Mouse (Mus musculus): ENCODE data around the gene Mdm2.
"Not testable (repeated sequence)": the region's sequence is repeated elsewhere in the genome, so short reads cannot be mapped to it uniquely, and the experiment has no call there.

The Mdm2 gene

DNA sequence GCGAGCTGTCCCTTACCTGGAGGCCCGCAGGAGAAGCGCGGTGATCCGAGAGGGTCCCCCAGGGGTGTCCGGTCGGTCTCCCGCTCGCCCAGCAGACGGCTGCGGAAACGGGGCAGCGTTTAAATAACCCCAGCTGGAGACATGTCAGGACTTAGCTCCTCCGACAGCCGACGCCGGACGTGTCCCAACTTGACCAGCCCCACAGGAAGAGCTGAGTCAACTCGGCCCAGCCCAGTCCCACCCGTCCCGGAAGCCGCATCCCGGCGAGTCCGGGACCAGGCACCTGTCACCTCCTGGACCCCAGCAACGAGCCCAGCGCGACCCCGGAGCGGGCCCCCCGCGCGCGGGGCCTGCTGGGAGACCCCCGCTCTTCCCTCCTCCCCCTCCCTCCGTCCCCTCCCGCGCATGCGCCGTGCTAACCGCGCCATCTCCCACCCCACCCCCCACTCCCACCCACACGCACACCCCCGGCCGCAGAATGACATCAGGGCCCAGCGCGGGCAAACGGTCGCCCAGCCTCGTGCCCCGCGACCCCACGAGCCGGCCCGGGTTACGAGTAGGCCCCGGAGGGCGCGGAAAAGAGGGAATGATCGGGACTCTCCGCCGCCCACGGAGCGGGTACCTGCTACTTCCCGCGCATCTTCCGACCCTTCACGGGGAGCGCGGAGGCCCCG, 491 bp downstream of the Mdm2 start:
- DNase-seq = peak; percentile 79

GRCm38 (mm10) chr10:117709326-117709830, 1.2 kb downstream of the Mdm2 start:
- no peak for DNase-seq

GRCm38 (mm10) chr10:117708856-117709255, 1.7 kb downstream of the Mdm2 start:
- no peak for DNase-seq

GRCm38 (mm10) chr10:117708376-117708775, 2.2 kb downstream of the Mdm2 start:
- no peak for DNase-seq

DNA sequence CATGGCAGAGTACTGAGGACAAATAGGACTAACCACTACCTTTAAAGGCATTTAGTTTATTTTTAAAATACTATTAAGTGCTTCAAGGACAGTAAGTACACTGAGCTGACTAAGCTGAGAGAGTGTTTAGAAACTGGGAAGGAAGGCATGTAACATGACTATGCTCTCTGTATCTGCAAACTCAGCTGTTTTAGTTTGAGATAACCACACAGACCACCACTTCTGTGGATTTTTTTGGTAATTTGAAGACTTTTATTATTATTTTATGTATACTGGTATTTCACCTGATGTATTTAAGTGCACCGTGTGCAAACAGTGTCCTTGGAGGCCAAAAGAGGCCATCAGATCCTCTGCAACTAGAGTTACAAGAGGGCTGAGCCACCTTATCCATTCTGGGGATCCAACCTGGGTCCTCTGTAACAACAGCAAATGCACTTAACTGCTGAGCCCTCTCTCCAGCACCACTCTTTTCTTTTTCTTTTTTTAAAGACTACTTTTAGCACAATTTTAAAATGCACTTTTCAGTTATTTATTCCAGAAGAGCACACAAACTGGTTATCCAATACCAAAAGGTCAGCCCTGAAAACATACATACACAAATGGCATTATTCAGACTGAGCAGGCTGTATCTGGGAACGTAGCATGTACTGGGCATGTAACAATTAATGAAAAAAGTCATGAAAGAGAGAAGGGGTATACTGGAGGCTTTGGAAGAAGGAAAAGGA, 3.3 kb downstream of the Mdm2 start:
- no peak for DNase-seq

GRCm38 (mm10) chr10:117706440-117706839, 4.1 kb downstream of the Mdm2 start:
- DNase-seq = no peak

DNA sequence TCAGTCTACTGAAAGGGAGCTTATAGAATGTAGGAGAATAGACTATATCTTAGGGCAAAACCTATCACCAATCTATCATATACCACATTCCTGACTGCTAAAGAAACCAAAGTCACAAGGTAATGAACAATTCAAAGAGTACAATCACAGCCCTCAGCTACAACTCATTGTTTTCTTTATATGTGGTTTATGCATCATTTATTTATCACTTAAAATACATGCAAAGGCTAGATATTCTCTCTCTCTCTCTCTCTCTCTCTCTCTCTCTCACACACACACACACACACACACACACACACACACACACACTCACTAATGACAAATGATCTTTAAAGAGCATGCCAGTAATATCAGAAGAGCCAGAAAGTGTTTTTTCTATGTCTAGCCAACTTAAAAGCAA, 4.8 kb downstream of the Mdm2 start:
- DNase-seq = no peak

- no peak for DNase-seq
Observed at GRCm38 (mm10) chr10:117704964-117705335, 5.6 kb downstream of the Mdm2 start.

GRCm38 (mm10) chr10:117704314-117704963, 6.1 kb downstream of the Mdm2 start:
- DNase-seq = not testable (repeated sequence)

GRCm38 (mm10) chr10:117703506-117703905, 7.1 kb downstream of the Mdm2 start:
- no peak for DNase-seq

DNA sequence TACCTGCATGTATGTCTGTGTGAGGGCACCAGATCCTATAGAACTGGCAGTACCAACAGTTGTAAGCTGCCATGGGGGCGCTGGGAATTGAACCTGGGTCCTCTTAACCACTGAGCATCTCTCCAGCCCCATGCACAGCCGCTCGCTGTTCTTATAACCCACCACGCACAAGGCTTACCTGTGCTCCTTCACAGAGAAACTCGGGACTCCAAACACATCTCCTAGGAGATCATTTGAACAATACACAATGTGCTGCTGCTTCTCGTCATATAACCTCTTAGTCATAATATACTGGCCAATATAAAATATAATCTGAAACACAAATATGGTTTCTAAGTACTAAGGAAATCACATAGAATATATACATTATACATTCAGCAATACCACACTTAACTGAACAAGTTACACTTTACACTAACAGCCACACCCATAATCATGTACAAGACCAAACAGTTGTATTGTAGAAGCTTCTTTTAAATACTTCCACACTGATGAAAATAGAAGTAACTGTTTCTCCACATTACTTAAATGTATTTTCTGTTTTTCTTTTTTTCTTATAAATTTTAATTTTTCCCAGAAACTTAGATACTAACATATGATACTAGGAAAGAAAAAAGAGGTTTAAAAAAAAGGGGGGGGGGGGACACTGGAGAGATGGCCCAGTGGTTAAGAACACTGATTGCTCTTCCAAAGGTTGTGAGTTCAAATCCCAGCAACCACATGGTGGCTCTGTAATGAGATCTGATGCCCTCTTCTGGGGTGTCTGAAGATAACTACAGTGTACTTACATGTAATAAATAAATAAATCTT, 8.3 kb downstream of the Mdm2 start:
- DNase-seq = no peak

DNA sequence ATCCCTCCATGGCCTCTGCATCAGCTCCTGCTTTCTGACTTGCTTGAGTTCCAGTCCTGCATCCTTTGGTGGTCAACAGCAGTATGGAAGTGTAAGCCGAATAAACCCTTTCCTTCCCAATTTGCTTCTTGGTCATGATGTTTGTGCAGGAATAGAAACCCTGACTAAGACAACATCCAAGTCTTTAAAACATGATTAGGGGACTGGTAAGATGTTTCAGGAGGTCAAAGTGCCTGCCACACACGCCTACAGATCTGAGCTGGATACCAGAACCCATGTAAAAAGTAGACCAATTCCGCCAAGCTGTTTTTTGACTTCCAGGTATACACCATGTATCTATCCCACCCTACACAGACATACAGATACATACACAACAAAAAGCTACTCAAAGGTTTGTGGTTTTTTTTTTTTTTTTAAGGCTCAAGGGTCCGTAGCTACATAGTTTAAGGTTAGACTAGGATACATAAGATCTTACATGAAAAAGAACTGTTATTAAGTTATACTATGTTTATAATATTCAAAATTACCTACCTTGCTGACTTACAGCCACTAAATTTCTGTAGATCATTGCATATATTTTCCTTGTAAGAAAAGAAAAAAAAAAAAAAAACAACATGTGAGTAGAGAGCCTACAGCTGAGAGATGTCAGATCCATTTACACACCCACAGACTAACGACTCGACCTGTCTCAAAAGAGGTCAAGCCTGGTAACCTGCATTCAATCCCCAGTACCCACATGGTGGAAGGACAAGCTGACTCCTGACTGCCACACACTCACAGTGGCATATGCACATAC, 9.3 kb downstream of the Mdm2 start:
- no peak for DNase-seq

GRCm38 (mm10) chr10:117700450-117700849, 10.1 kb downstream of the Mdm2 start:
- DNase-seq = no peak

GRCm38 (mm10) chr10:117699914-117700313, 10.6 kb downstream of the Mdm2 start:
- DNase-seq = no peak

DNA sequence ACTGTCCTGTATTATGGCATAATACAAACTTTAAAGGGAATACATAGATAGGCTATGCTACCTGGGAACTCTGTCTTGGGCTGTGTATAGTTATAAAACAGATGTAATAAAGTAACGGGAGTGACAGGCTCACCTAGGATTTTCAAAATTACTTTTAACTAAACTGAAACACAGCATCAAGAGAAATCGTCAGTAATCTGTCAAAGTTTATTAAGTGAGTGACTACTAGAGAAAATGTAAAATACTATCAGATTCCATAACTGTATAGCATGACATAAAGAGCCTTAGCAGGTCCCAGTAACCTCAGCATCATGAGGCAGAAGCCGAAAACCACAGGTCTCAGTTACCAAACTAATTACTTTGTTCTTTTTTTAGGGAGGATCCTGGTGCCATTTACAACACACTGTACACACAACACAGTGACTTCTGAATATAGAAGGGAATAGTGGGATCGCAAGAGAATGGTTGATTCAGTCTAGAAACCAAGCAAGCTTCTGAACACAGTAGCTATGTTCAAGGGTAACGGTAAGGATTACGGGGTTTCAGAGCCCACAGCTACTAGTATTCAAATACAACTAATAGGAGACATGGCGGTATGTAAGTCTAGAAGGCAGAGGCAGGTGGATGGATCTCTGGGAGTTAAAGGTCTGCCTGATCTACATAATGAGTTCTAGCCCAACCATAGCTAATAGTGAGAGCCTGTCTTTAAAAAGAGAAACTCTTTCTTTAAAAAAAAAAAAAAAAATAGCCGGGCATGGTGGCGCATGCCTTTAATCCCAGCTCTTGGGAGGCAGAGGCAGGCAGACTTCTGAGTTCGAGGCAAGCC, 12.0 kb downstream of the Mdm2 start:
- DNase-seq = no peak

- no peak for DNase-seq
Observed at GRCm38 (mm10) chr10:117697561-117698115, 12.9 kb downstream of the Mdm2 start.

- DNase-seq = no peak
Observed at GRCm38 (mm10) chr10:117696827-117697560, 13.6 kb downstream of the Mdm2 start.

GRCm38 (mm10) chr10:117696021-117696826, 14.3 kb downstream of the Mdm2 start:
- no peak for DNase-seq

DNA sequence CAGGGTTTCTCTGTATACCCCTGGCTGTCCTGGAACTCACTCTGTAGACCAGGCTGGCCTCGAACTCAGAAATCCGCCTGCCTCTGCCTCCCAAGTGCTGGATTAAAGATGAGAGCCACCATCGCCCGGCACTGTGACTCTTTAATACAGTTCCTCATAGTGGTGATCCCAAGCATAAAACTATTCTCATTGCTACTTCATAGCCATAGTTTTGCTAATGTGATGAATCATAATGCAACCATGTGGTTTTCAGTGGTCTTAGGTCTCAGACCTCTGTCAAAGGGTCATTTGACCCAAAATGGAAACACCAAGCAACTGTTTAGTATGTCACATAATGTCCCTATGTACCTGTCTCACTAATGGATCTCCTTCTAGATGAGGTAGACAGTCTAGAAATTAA, 15.0 kb downstream of the Mdm2 start:
- DNase-seq = no peak
